Mouse (Mus musculus): ENCODE data around the gene Cpxm1.

- no peak for TF ChIP-seq POLR2A (IDR thresholded peaks at IDR 0.05; ENCODE audit: low read depth, low read length)
- no peak for TF ChIP-seq CTCF (conservative IDR thresholded peaks at IDR 0.05; ENCODE audit: insufficient read depth, insufficient read length, low read depth, low read length)
Measured at GRCm38 (mm10) chr2:130404939-130405338, 7.6 kb upstream of the Cpxm1 start, which contains the start of the genes Gm28372 and 1700020A23Rik.

Measured in kidney, adult 2 months (tissue).